Mouse (Mus musculus): ENCODE measurements around the gene Scai. TPM values are rescaled to one million over a fixed set of nuclear protein-coding genes. Genes with fewer than 3 reads are reported as not detected.

Gene Scai
- polyA plus RNA-seq, 1 experiment from 2014 or later, result 12.3 TPM

DNA sequence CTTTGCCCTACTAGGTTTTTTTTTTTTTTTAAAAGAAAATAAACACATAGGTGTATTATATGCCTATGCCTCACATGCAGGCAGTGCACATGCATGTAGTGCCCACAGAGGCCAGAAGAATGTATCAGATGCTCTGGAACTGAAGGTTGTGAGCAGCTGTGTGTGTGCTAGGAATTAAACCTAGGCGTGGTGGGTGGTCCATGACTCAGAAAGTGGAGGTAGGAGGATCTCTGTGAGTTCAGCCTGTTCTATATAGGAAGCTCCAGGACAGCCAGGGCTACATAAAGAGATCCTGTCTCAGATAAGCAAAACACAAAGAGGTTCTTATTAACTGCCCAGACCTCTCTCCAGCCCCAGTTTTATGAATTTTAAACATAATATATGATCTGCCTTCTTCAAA is 121.4 kb downstream of the Scai start:
- Histone ChIP-seq H3K4me1 (0 out of 2 replicates have a peak, but pooled peaks cover 5% of the 10 kb centered on the region), H3K4me2 (replicated peaks) (no peak overlapping the region), H3K27ac (replicated peaks) (no peak overlapping the region), H3K9me3 (replicated peaks) (no peaks in the 10 kb centered on the region), H3K9ac (no peak overlapping the region), H3K4me3 (replicated peaks) (no peak overlapping the region), H3K36me3 (no peaks in the 10 kb centered on the region), H3K27me3 (no peaks in the 10 kb centered on the region)
- no peak for ATAC-seq (ENCODE audit: insufficient number of reproducible peaks, low FRiP score, low TSS enrichment, low read depth)
- 61% methylated on average over 1 of the region's 1 CpGs for WGBS

DNA sequence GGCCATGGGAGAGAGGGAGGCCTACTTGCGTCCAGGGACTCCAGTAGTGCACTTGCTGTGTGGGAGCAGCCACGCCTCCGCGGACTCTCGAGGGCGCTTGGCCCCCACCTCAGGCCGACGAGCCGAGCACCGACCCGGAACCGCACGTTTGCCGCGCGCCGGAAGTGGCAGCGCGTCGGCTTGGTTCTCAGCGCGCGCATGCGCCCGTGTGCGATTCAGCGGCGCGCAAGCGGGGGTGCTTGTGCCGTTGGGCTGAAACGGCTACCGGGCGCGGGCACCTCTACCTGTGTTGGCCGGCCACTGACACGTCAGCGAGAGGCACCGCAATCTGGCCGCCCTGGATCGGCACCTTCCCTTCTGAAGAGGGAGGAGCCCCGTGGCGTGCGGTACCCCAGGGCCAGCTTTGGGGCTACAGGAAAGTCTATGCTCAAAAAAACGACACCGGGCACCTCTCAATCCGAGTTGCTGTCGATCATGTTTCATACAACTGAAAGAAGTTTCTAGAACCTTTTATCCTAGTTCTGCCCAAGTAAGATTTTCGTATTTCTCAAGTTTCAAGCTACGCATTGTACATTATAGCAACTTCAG is 125.0 kb downstream of the Scai start, which contains the start of gene Golga1:
TSS of gene Golga1 (minus strand) at position 142 of the 588 bp plus-strand sequence.
- H3K4me1 ChIP-seq, result 0 out of 2 replicates have a peak, but pooled peaks cover 5% of the 10 kb centered on the region
- peak within 1 kb of the TSS; percentile 93 for H3K27ac ChIP-seq (replicated peaks)
- peaks cover 6% of the 10 kb centered on the region; the same call in 1 of the 2 replicates for H3K36me3 ChIP-seq
- no peaks in the 10 kb centered on the region for H3K9me3 ChIP-seq (replicated peaks)
- WGBS, result under 1% methylated on average over 50 of the region's 50 CpGs
- H3K27me3 ChIP-seq, result no peaks in the 10 kb centered on the region
- peak; percentile 96 for ATAC-seq (ENCODE audit: insufficient number of reproducible peaks, low FRiP score, low TSS enrichment, low read depth)
- H3K4me2 ChIP-seq (replicated peaks), result peak within 1 kb of the TSS; percentile 70
- peak within 1 kb of the TSS; percentile 94 for H3K4me3 ChIP-seq (replicated peaks)
- H3K9ac ChIP-seq, result peak within 1 kb of the TSS; percentile 96

DNA sequence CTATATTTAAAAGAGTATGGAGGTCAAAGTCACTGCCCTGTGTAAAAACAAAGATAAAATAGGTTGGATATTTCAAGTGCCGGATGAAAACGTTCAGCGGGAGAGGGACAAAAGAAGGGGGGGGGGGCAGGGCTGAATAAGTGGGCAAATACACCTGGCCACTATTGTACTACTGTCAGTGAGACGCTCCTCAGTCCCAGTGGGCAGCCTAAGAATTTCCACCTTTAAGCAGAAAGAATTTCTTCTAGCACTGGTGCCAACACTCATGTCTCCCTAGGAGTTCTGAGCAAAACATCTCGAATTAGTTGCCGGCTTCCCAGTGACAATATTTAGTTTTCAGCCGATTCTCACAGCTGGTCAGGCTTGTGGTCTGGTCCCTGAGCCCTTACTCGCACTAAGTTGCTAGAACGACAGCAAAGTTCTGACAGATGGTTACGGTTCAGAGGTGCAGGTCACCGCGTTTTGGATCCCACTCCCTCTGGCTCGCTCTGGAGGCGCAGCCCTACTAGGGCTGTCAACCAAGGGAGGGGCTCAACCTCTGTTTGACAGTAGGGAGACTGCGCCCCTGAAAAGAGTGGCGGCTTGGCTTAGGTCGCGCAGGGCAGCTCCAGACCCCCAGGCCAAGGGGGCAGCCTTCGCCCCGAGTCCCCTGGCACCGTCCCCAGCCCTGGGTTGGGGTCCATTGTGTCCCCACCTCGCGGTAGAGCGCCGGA is 125.7 kb downstream of the Scai start:
- 3% methylated on average over 25 of the region's 25 CpGs for WGBS
- peak overlapping the region; percentile 94 for H3K4me3 ChIP-seq (replicated peaks)
- peak overlapping the region; percentile 70 for H3K4me2 ChIP-seq (replicated peaks)
- peaks cover 13% of the 10 kb centered on the region for H3K36me3 ChIP-seq
- H3K27ac ChIP-seq (replicated peaks), result peak overlapping the region; percentile 93
- peak overlapping the region; percentile 96 for H3K9ac ChIP-seq
- peak; percentile 81 for ATAC-seq (ENCODE audit: insufficient number of reproducible peaks, low FRiP score, low TSS enrichment, low read depth)
- H3K4me1 ChIP-seq, result 0 out of 2 replicates have a peak, but pooled peaks cover 5% of the 10 kb centered on the region
- H3K9me3 ChIP-seq (replicated peaks), result no peaks in the 10 kb centered on the region
- no peaks in the 10 kb centered on the region for H3K27me3 ChIP-seq

DNA sequence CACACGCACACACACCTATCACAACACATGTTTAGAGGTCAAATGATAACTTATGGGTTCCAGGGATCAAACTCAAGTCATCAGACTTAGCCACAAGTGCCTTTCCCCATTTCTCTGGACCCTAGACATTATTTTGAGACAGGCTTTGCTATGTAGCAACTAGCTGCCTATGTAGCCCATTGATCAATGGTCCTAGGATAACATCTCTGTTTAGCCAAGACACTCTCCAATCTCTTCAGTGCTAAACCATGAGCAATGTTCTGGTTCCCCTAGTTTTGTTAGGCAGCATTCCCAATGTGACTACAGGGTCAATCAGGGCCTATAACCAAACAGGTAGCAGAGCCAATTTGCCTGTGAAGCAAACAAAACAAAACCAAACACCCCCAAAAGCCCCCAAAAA is 142.0 kb downstream of the Scai start:
- Histone ChIP-seq H3K9ac (no peak overlapping the region), H3K27me3 (no peaks in the 10 kb centered on the region), H3K9me3 (replicated peaks) (no peaks in the 10 kb centered on the region), H3K4me3 (replicated peaks) (no peak overlapping the region), H3K27ac (replicated peaks) (no peak overlapping the region), H3K4me2 (replicated peaks) (no peak overlapping the region), H3K4me1 (no peaks in the 10 kb centered on the region), H3K36me3 (peaks cover 66% of the 10 kb centered on the region)
- no peak for ATAC-seq (ENCODE audit: insufficient number of reproducible peaks, low FRiP score, low TSS enrichment, low read depth)
- WGBS, result 96% methylated on average over 1 of the region's 1 CpGs

DNA sequence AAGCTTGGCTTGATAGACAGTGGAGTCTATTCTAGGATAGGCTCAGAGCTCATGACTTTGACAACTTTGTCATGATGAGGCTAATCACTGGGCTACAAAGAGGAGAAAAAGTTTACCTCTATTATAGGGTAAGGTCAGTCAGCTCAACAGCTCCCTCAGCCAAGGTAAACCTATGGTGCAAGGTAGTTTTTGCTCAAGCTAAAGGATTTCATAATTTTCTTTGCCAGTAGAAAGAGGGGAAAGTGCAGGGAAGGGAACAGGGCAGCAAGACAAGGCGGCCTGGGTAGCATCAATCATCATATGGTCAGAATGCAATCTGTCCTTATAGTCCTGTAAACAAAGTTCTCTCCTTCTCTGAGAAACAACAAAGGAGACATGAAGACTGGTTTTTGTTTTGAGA is 150.3 kb downstream of the Scai start:
- Histone ChIP-seq H3K4me2 (replicated peaks) (no peak overlapping the region), H3K27me3 (no peaks in the 10 kb centered on the region), H3K27ac (replicated peaks) (no peak overlapping the region), H3K9me3 (replicated peaks) (no peaks in the 10 kb centered on the region), H3K9ac (no peak overlapping the region), H3K4me3 (replicated peaks) (no peak overlapping the region), H3K36me3 (peaks cover 65% of the 10 kb centered on the region), H3K4me1 (no peaks in the 10 kb centered on the region)
- ATAC-seq (ENCODE audit: insufficient number of reproducible peaks, low FRiP score, low TSS enrichment, low read depth), result no peak
- 90% methylated on average over 1 of the region's 1 CpGs for WGBS

DNA sequence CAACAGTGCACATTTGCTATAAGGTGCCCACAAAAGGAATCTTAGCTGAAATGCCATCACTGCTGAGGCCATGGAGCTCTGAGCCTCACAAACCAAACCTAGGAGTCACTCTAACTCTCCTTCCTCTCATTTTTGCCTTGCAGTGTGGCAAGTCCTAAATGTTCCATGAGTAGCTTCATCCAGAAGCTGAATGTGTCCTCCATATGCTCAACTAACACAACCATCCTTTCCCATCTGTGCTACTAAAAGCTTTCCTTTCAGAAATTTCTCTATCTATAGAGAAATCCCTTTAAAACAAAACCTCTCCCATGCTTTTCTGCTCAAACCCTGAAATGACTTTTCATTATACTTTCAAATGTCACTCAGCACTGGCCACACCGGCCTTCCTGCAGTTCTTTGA is 158.9 kb downstream of the Scai start:
- no peak for ATAC-seq (ENCODE audit: insufficient number of reproducible peaks, low FRiP score, low TSS enrichment, low read depth)
- 94% methylated on average over 1 of the region's 1 CpGs for WGBS
- Histone ChIP-seq H3K36me3 (peaks cover 81% of the 10 kb centered on the region), H3K4me1 (no peaks in the 10 kb centered on the region), H3K4me3 (replicated peaks) (no peak overlapping the region), H3K4me2 (replicated peaks) (no peak overlapping the region), H3K9me3 (replicated peaks) (no peaks in the 10 kb centered on the region), H3K27me3 (no peaks in the 10 kb centered on the region), H3K9ac (no peak overlapping the region), H3K27ac (replicated peaks) (no peak overlapping the region)

DNA sequence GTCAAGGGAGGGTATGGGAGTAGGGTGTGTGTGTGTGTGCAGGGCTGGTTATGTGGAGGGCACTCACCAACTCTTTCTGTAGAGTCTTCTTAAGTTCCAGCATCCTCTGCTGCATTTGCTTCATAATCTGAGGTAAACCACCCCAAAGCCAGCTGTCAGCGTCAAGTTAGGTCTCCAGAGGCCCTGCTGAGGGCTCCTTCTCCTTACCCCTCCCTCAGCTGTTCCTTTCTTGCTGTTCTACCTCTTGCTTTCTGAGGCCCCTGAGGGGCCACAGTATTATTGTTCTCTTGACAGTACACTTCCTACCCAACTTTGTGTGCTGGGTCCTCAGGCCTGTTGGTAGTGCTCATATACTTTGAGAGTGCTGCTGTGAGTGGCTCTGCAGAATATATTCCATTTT is 170.5 kb downstream of the Scai start:
- peaks cover 80% of the 10 kb centered on the region for H3K36me3 ChIP-seq
- no peak overlapping the region for H3K27ac ChIP-seq (replicated peaks)
- 75% methylated on average over 1 of the region's 1 CpGs for WGBS

DNA sequence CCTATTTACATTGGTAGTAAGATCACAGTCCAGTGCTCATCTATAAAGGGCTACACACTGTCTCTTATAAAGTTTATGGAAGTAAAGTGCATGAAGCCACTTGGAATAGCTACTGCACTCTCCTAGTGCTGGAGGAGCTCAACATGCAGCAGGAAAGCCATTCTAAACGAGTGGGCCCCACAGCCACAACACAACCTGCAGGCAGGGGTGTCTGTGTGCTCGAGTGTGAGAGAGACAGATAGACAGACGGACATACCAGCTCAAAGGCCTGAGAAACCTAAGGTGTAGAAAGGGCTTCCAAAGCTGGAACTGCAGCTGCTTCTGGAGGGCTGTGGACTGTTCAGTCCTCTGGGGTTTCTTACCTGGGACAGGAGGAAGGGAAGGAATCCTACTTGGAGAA is 174.0 kb downstream of the Scai start:
- no peaks in the 10 kb centered on the region for H3K27me3 ChIP-seq
- peaks cover 74% of the 10 kb centered on the region for H3K36me3 ChIP-seq
- ATAC-seq (ENCODE audit: insufficient number of reproducible peaks, low FRiP score, low TSS enrichment, low read depth), result no peak
- no peak overlapping the region for H3K4me2 ChIP-seq (replicated peaks)
- no peak overlapping the region for H3K4me3 ChIP-seq (replicated peaks)
- H3K4me1 ChIP-seq, result no peaks in the 10 kb centered on the region
- no peaks in the 10 kb centered on the region for H3K9me3 ChIP-seq (replicated peaks)
- no peak overlapping the region for H3K27ac ChIP-seq (replicated peaks)
- H3K9ac ChIP-seq, result no peak overlapping the region
- 72% methylated on average over 3 of the region's 3 CpGs for WGBS

More for the DNA sequence above, 170.5 kb downstream of the Scai start:
- H3K9ac ChIP-seq, result no peak overlapping the region
- no peaks in the 10 kb centered on the region for H3K9me3 ChIP-seq (replicated peaks)
- H3K27me3 ChIP-seq, result no peaks in the 10 kb centered on the region
- no peak overlapping the region for H3K4me2 ChIP-seq (replicated peaks)
- no peak overlapping the region for H3K4me3 ChIP-seq (replicated peaks)
- no peaks in the 10 kb centered on the region for H3K4me1 ChIP-seq
- no peak for ATAC-seq (ENCODE audit: insufficient number of reproducible peaks, low FRiP score, low TSS enrichment, low read depth)

Other genes with a start within 250 kb of the Scai start
- gene Wdr38, start 193.3 kb downstream of the Scai start, polyA plus RNA-seq (2015; fragmentation: Nextera tagmentation; extraction: Ambion mirVana), result 2.2 and 4.2 TPM in 2 replicates
- gene Arpc5l, start 185.4 kb downstream of the Scai start, polyA plus RNA-seq (2015; fragmentation: Nextera tagmentation; extraction: Ambion mirVana), result 133 and 135 TPM in 2 replicates
- 941 and 1,047 TPM in 2 replicates for gene Rpl35, start 185.1 kb downstream of the Scai start, polyA plus RNA-seq (2015; fragmentation: Nextera tagmentation; extraction: Ambion mirVana)
- gene Golga1, start 125.2 kb downstream of the Scai start, polyA plus RNA-seq (2015; fragmentation: Nextera tagmentation; extraction: Ambion mirVana), result 28.2 and 29.0 TPM in 2 replicates
- 71.3 and 71.6 TPM in 2 replicates for gene Ppp6c, start 35.7 kb upstream of the Scai start, polyA plus RNA-seq (2015; fragmentation: Nextera tagmentation; extraction: Ambion mirVana)